Mouse (Mus musculus): ENCODE measurements at regions not wholly inside any gene's neighbourhood (a gene's known extent, or its start where the extent isn't known, plus 50 kb on each side); places are given as distances from the start of the nearest gene placed in this dataset.

DNA sequence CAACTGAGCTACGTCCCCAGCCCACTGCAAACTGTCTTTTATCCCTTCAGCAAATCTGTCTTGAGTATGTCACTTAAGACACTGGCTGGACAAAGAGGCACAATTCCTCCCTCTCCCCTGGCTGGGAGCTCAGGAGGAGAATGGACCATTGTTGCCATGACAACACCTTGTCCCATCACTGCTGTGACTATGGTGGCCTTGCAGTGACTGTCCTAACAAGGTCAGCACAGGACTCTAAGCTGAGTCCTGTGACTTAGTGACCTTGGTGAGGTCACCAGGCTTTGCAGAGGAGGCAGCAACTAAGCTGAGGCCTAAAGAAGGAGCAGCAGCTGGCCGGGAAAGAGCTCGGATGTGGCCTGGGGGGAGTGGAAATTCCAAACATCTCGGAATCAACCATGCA lies 70.0 kb upstream of the Aldh1b1 start:
- no peak for TF ChIP-seq POLR2A (IDR thresholded peaks at IDR 0.05; ENCODE audit: borderline replicate concordance, extremely low read depth, insufficient read depth, insufficient read length, poor library complexity, severe bottlenecking)
- TF ChIP-seq CTCF (IDR thresholded peaks at IDR 0.05; ENCODE audit: borderline replicate concordance, extremely low read depth, insufficient read depth, insufficient read length), result no peak

Data from brain, embryonic 14.5 days (tissue).